Mouse (Mus musculus) forebrain, postnatal 0 days (tissue): ENCODE measurements around the gene Kmo. TPM values are rescaled to one million over a fixed set of nuclear protein-coding genes. Genes with fewer than 3 reads are reported as not detected.

Experiments used
- ATAC-seq: fragments of 200-750 bp; cut with Nextera tagmentation; 2 replicates; pipeline ENCODE4 v1.8.0; 2017; ENCODE audit warnings: mild to moderate bottlenecking, moderate library complexity
- DNase-seq: peaks from one replicate; pipeline ENCODE4 v3.0.0-alpha.2; 2015
- H3K27ac ChIP-seq: fragments of 300-500 bp; sonication (generic); 2 replicates; pipeline ENCODE4 v1.5.1; 2014; ENCODE audit warnings: low read depth, mild to moderate bottlenecking, antibody characterized with exemption, low read length, moderate library complexity, mixed read lengths
- H3K27me3 ChIP-seq: fragments of 300-500 bp; sonication (generic); 2 replicates; pipeline ENCODE4 v1.6.1; 2014; ENCODE audit warnings: mild to moderate bottlenecking, low read length, mixed read lengths; ENCODE audit not compliant: insufficient read depth
- H3K36me3 ChIP-seq: fragments of 300-500 bp; sonication (generic); 2 replicates; pipeline ENCODE4 v1.6.1; 2014; ENCODE audit warnings: mild to moderate bottlenecking, moderate library complexity; ENCODE audit not compliant: insufficient read depth
- H3K4me1 ChIP-seq: fragments of 300-500 bp; sonication (generic); 2 replicates; pipeline ENCODE4 v1.6.1; 2014; ENCODE audit warnings: antibody characterized with exemption; ENCODE audit not compliant: insufficient read depth
- H3K4me2 ChIP-seq: fragments of 300-500 bp; sonication (generic); 2 replicates; pipeline ENCODE4 v1.6.1; 2014; ENCODE audit warnings: low read depth, mild to moderate bottlenecking, moderate library complexity
- H3K4me3 ChIP-seq: fragments of 300-500 bp; sonication (generic); 2 replicates; pipeline ENCODE4 v1.5.1; 2014; ENCODE audit warnings: low read depth, low read length, mixed read lengths
- H3K9ac ChIP-seq: fragments of 300-500 bp; sonication (generic); 2 replicates; pipeline ENCODE4 v1.6.1; 2014; ENCODE audit warnings: mild to moderate bottlenecking
- H3K9me3 ChIP-seq: fragments of 300-500 bp; sonication (generic); 2 replicates; pipeline ENCODE4 v1.6.1; 2016; ENCODE audit warnings: low read length
- CTCF ChIP-seq: sonication (generic); IDR thresholded peaks from 2 replicates; pipeline ENCODE4 v1.5.1; 2016; ENCODE audit warnings: antibody characterized with exemption, control low read depth, low read depth
- WGBS: fragments of 180-500 bp; shearing (Covaris S2); extraction: QIAGEN DNeasy Blood & Tissue Kit; methylation state at CpG from one replicate; pipeline ENCODE4 v1.1.7; 2014; 5-methylcytosine and 5-hydroxymethylcytosine counted together
- polyA plus RNA-seq: library from polyadenylated mRNA; unstranded; fragments of >200 nt; fragmentation: Nextera tagmentation; extraction: Ambion mirVana; gene quantifications from 2 replicates; pipeline ENCODE4 v1.2.1, GENCODE M21; 2015
- total RNA-seq: library from RNA; depleted of rRNA; stranded (reverse); fragments of >200 nt; gene quantifications from 2 replicates; pipeline ENCODE4 v1.2.3, GENCODE M21; 2014; rRNA removed

The Kmo gene
- total and polyA plus RNA-seq, 2 experiments from 2014 or later: not detected

DNA sequence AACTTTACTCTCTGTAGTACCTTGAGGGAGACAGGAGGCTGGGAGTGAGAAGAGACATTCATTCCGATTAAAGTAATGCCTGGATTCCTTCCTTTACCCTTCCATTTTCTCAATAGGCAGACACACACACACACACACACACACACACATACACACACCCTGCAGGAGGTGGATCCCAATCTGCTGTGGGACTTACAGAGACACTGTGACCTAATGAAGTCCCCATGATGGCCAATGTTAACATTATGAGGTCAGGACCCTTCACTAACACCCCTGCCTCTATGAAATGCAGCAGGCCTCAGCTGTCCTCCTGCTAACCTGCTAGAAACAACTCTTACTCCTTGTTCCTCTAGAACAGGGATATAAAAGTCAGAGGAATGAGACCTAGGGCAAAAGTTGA lies 78.1 kb downstream of the Kmo start, which contains the start of gene Wdr64:
Gene Wdr64 (plus strand): TSS at position 301 of the 400 bp plus-strand sequence.
- ATAC-seq: no peak
- Histone ChIP-seq H3K36me3 (no peaks in the 10 kb centered on the region), H3K4me2 (no peak within 1 kb of the TSS), H3K27ac (no peak within 1 kb of the TSS), H3K9me3 (no peaks in the 10 kb centered on the region), H3K4me3 (no peak within 1 kb of the TSS), H3K9ac (no peak within 1 kb of the TSS), H3K27me3 (no peaks in the 10 kb centered on the region), H3K4me1 (no peaks in the 10 kb centered on the region)
- no peak for DNase-seq
- TF ChIP-seq CTCF: no peak
- WGBS: 77% methylated on average over 1 of the region's 1 CpGs

DNA sequence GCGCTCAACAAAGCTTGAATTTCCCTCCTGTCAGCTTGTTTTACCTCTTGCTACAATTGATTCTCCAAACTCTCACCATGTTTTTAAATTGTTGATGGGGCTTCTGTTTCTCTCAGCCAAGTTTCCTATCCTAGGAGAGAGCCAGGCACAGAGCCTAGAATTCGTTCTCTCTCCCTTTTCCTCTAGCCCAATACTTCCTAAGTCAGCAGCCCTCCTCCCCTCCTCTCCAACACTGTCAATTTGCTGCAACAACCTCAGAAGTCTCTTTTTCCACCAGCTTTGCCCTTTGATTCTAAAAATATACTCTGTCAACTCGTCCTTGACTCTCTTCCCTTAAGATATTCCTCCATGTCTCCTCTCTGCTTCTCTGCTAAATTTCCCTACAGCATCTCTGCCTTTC lies 79.2 kb downstream of the Kmo start:
- no peak for TF ChIP-seq CTCF
- H3K27ac ChIP-seq: no peak overlapping the region
- ATAC-seq (no peak), DNase-seq (no peak)
- H3K9ac ChIP-seq: no peak overlapping the region
- H3K9me3 ChIP-seq: no peaks in the 10 kb centered on the region
- H3K27me3 ChIP-seq: no peaks in the 10 kb centered on the region
- WGBS: 60% methylated on average over 3 of the region's 3 CpGs
- H3K4me3 ChIP-seq: no peak overlapping the region
- H3K4me1 ChIP-seq: no peaks in the 10 kb centered on the region
- H3K36me3 ChIP-seq: no peaks in the 10 kb centered on the region
- H3K4me2 ChIP-seq: no peak overlapping the region

DNA sequence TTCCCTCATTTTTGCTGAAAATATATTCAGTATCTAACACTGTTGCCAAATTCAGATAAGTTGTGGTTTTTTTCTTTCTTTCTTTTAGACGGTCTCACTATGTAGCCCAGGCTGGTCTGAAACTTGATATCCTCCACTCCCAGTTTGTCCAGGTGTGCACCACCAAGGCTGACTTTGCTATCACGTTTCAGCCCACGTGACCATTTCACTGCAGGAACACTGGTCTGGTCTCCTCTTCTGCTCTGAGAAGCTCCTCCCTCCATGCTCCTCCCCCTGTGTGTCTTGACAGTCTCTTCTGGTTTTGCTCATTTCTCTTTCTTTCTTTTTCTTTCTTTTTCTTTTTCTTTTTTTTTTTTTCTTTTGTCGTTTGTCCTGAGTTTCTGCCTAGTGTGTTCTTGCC lies 79.6 kb downstream of the Kmo start:
- ATAC-seq: no peak
- Histone ChIP-seq H3K9me3 (no peaks in the 10 kb centered on the region), H3K36me3 (no peaks in the 10 kb centered on the region), H3K4me3 (no peak overlapping the region), H3K27ac (no peak overlapping the region), H3K27me3 (no peaks in the 10 kb centered on the region), H3K9ac (no peak overlapping the region), H3K4me1 (no peaks in the 10 kb centered on the region), H3K4me2 (no peak overlapping the region)
- no peak for TF ChIP-seq CTCF
- no peak for DNase-seq
- 44% methylated on average over 4 of the region's 4 CpGs for WGBS

DNA sequence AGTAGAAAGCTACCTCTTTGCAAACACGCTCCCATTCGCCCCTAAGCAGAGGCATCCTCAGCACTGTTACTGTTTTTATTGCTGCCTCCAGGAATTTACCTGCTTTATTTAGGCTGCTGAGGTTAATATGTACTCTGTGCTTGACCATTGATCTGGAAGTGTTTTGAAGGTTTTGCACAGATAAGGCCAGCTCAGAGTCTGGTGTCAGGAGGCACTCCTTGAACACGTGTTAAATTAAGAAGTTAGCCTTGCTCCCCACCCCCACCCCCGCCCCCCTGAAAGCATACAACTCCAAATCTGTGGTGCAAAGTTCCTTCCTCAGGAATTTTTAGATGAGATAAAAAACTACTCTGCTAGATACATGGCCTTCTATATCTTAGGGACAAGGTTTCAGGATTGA lies 81.0 kb downstream of the Kmo start:
- Histone ChIP-seq H3K4me3 (no peak overlapping the region), H3K9me3 (no peaks in the 10 kb centered on the region), H3K36me3 (no peaks in the 10 kb centered on the region), H3K4me2 (no peak overlapping the region), H3K27ac (no peak overlapping the region), H3K27me3 (no peaks in the 10 kb centered on the region), H3K9ac (no peak overlapping the region), H3K4me1 (no peaks in the 10 kb centered on the region)
- ATAC-seq (no peak), DNase-seq (no peak)
- WGBS: 79% methylated on average over 4 of the region's 4 CpGs
- TF ChIP-seq CTCF: no peak

DNA sequence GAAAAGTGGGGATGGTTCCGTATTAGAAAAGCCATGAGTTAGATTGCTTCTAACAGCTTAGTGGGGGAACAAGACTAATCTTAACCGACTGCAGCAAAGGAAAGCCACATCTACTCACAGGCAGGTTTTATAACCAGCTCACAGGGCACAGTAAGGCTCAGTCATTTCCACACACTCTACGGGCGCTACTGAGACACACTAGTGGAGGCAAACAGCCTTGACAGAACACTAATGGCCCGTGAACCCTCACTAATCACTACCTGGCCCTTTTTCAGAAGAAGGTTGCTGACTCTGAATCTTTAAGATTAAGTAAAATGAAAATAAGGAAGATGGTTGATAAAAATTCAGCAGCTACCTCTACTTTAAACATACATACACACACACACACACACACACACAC lies 87.4 kb downstream of the Kmo start:
- ATAC-seq (no peak), DNase-seq (no peak)
- no peaks in the 10 kb centered on the region for H3K4me1 ChIP-seq
- no peak overlapping the region for H3K9ac ChIP-seq
- no peak overlapping the region for H3K4me2 ChIP-seq
- H3K27me3 ChIP-seq: no peaks in the 10 kb centered on the region
- H3K9me3 ChIP-seq: no peaks in the 10 kb centered on the region
- no peak overlapping the region for H3K27ac ChIP-seq
- 75% methylated on average over 5 of the region's 5 CpGs for WGBS
- no peaks in the 10 kb centered on the region for H3K36me3 ChIP-seq
- TF ChIP-seq CTCF: no peak
- no peak overlapping the region for H3K4me3 ChIP-seq

DNA sequence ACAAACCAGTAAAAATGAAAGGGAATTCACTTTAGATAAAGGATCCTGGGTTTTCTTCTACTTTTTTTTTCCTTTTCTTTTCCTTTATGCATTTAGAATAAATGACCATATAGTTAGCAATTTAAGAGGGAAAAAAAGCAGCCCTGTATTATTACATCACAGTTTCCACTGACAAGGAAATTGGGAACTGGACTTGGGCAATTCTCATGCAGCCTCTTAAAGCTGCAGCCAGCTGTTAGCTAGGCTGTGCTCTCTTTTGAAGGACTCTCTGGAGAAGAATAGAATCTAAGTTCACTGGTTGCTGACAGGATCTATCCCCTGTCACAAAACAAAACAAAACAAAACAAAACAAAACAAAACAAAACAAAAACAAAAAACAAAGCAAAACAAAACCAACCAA lies 87.8 kb downstream of the Kmo start:
- H3K4me3 ChIP-seq: no peak overlapping the region
- ATAC-seq (no peak), DNase-seq (no peak)
- no peaks in the 10 kb centered on the region for H3K36me3 ChIP-seq
- H3K4me1 ChIP-seq: no peaks in the 10 kb centered on the region
- TF ChIP-seq CTCF: no peak
- no peak overlapping the region for H3K9ac ChIP-seq
- H3K9me3 ChIP-seq: no peaks in the 10 kb centered on the region
- no peak overlapping the region for H3K27ac ChIP-seq
- no peaks in the 10 kb centered on the region for H3K27me3 ChIP-seq
- no peak overlapping the region for H3K4me2 ChIP-seq

Other genes starting within 250 kb of the Kmo start
- 46.5 and 50.3 TPM in 2 replicates for gene Rgs7, start 127.9 kb upstream of the Kmo start, total RNA-seq
- 36.2 and 46.1 TPM in 2 replicates for gene Rgs7, start 127.9 kb upstream of the Kmo start, polyA plus RNA-seq
- gene Fh1, start 5.3 kb downstream of the Kmo start, total RNA-seq: 54.2 and 66.1 TPM in 2 replicates
- 86.5 and 92.9 TPM in 2 replicates for gene Fh1, start 5.3 kb downstream of the Kmo start, polyA plus RNA-seq
- gene Opn3, start 72.4 kb downstream of the Kmo start, total RNA-seq: 6.8 and 9.0 TPM in 2 replicates
- 4.8 and 6.4 TPM in 2 replicates for gene Opn3, start 72.4 kb downstream of the Kmo start, polyA plus RNA-seq
- gene Chml, start 72.5 kb downstream of the Kmo start, total RNA-seq: 10.9 and 15.1 TPM in 2 replicates
- 1.4 and 2.2 TPM in 2 replicates for gene Chml, start 72.5 kb downstream of the Kmo start, polyA plus RNA-seq
- gene Wdr64, start 78.2 kb downstream of the Kmo start, total RNA-seq: not detected in 2 replicates
- not detected in 2 replicates for gene Wdr64, start 78.2 kb downstream of the Kmo start, polyA plus RNA-seq